In the genomic region with DNA sequence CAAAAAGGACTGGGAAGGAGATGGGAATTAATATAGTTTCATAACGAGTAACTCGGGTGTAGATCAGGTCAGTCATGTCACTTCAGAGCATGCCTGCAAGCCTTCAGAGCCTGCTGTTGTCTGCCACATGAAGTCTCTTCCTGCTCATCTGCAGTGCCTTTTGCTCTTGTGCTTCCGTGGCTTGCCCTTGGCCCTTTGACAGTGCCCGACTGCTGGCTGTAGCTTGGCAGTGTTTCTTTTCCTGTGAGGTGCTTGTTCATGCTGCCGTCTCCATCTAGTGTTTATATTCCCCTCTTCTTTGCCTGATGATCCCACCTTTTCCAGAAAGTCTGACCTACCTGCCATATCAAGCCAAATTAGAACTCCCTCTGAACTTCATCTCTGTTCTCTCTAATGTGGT, we compare ENCODE assay signal across 24 mouse cellular contexts. TPM values are rescaled to one million over a fixed set of nuclear protein-coding genes. Genes with fewer than 3 reads are reported as not detected.
DNase-seq lines count a peak whose midpoint lies in the region.
"Had no signal": no experiment of that assay in that cellular context is flagged by ENCODE, and none has a peak within 500 bp of the region (broad histone marks: within the 10 kb centered on the region; RNA-seq: fewer than 3 reads in every experiment).

No protein-coding gene starts in this region.

- intact Hi-C loops in heart, postnatal 10 days (cut with DNase I): no loop called here

- peak; percentile 60 to 66 for DNase-seq in cerebellum, postnatal 10 days
- DNase-seq in cerebellum, adult 9-10 months: no peak
- DNase-seq in heart, postnatal 10 days: peak; percentile 13 to 21
- no peak for DNase-seq in heart, embryonic 10.5 days (ENCODE audit: low spot score)
- DNase-seq in adrenal gland, adult 8-10 months: peak; percentile 39
- DNase-seq in adrenal gland, postnatal 36 days: peak; percentile 65 to 68
- DNase-seq in layer of hippocampus, postnatal 10 days (ENCODE audit: low spot score in 2 of 2): no peak
- DNase-seq: gastrocnemius, postnatal 10 days; kidney, adult 2 months; kidney, postnatal 36 days; layer of hippocampus, postnatal 36 days; liver; right cerebral cortex, postnatal 25 days; spleen, adult 18-20 months had no signal

- no peaks in the 10 kb centered on the region for H3K9me3 ChIP-seq in heart, embryonic 10.5 days
- H3K9me3 ChIP-seq: embryonic facial prominence, embryonic 10.5 days; embryonic facial prominence, embryonic 15.5 days; forebrain, embryonic 13.5 days; hindbrain, embryonic 12.5 days; intestine, embryonic 15.5 days; lung, embryonic 15.5 days; midbrain, embryonic 10.5 days; midbrain, embryonic 15.5 days had no signal

- no peaks in the 10 kb centered on the region for H3K4me1 ChIP-seq in heart, embryonic 10.5 days
- H3K4me1 ChIP-seq: embryonic facial prominence, embryonic 10.5 days; embryonic facial prominence, embryonic 15.5 days; forebrain, embryonic 13.5 days; hindbrain, embryonic 12.5 days; intestine, embryonic 15.5 days; lung, embryonic 15.5 days; midbrain, embryonic 10.5 days; midbrain, embryonic 15.5 days had no signal

- no peak overlapping the region for H3K4me3 ChIP-seq in heart, embryonic 10.5 days
- H3K4me3 ChIP-seq: embryonic facial prominence, embryonic 10.5 days; embryonic facial prominence, embryonic 15.5 days; forebrain, embryonic 13.5 days; hindbrain, embryonic 12.5 days; intestine, embryonic 15.5 days; lung, embryonic 15.5 days; midbrain, embryonic 10.5 days; midbrain, embryonic 15.5 days had no signal

- H3K27me3 ChIP-seq in heart, embryonic 10.5 days (ENCODE audit: insufficient read depth, poor library complexity, severe bottlenecking): no peaks in the 10 kb centered on the region
- H3K27me3 ChIP-seq: embryonic facial prominence, embryonic 15.5 days; forebrain, embryonic 13.5 days; hindbrain, embryonic 12.5 days; intestine, embryonic 15.5 days; lung, embryonic 15.5 days; midbrain, embryonic 15.5 days; Patski had no signal

- WGBS in heart, embryonic 10.5 days: 82% methylated on average over 5 of the region's 5 CpGs

- H3K27ac ChIP-seq in heart, embryonic 10.5 days: no peak overlapping the region
- H3K27ac ChIP-seq: embryonic facial prominence, embryonic 10.5 days; embryonic facial prominence, embryonic 15.5 days; forebrain, embryonic 13.5 days; hindbrain, embryonic 12.5 days; hindbrain, postnatal 0 days; intestine, embryonic 15.5 days; lung, embryonic 15.5 days; midbrain, embryonic 10.5 days; midbrain, embryonic 15.5 days had no signal

- H3K36me3 ChIP-seq in heart, embryonic 10.5 days: peaks cover 14% of the 10 kb centered on the region; the same call in 1 of the 2 replicates
- H3K36me3 ChIP-seq: midbrain, embryonic 15.5 days had no signal

RNA-seq across cellular contexts. Expression of gene Stx17, which starts 39.1 kb away (rescaled TPM):
- total RNA-seq in heart, postnatal 10 days (2021): 10 to 100 TPM; 27.1 to 27.4 TPM
- 20.6 and 24.3 TPM in 2 replicates for polyA plus RNA-seq in heart, embryonic 10.5 days (2016; fragmentation: Nextera tagmentation; extraction: Ambion mirVana)
- 10 to 100 TPM; 78.6 to 92.6 (median 90.2) TPM for total RNA-seq in adrenal gland, adult 8-10 months (2022)
- total RNA-seq in adrenal gland, postnatal 36 days (2021): 10 to 100 TPM; 47.9 to 63.7 TPM
- 10 to 100 TPM; 29.7 to 32.4 TPM for total RNA-seq in layer of hippocampus, postnatal 10 days (2021)

Comparison
In these comparisons a context has a peak if more than half of its experiments do, and no peak if none do; other contexts are left out.
1. DNase-seq: peak in cerebellum, postnatal 10 days (2 of 2), heart, postnatal 10 days (2 of 2), adrenal gland, adult 8-10 months (single experiment) and adrenal gland, postnatal 36 days (2 of 2); none in cerebellum, adult 9-10 months (single experiment), heart, embryonic 10.5 days (single experiment) and layer of hippocampus, postnatal 10 days (0 of 2).